Mouse (Mus musculus) megakaryocyte, embryonic 14.5 days (primary cell): ENCODE results near the gene Usp35.

ENCODE experiments used
- FLI1 ChIP-seq: IDR thresholded peaks from 2 replicates; pipeline ENCODE4 v1.6.1; 2012; ENCODE audit warnings: low read length, inconsistent platforms, mixed read lengths
- GATA1 ChIP-seq: IDR thresholded peaks from 3 replicates; pipeline ENCODE4 v1.6.1; 2012; ENCODE audit warnings: mixed read lengths, low read length, inconsistent platforms, borderline replicate concordance

DNA sequence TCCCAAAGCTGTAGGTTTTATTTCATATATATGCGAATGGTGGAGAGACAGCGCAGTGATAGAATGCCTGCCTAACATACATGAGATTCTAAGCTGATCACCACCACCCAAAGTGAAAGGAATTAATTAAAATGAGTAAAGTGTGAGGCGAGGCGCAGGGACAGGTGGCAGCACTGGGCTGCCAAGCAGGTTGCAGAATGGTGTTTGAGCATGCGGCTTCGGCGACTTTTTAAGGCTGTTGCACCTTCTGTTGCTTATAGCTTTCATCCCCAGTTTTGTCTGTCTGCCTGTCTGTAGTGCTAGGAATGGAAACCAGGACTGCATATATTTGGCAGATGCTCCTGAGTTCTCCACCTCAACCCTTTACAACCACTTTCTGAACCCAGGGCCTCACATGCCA is 7.8 kb upstream of the Usp35 start:
- no peak for TF ChIP-seq GATA1
- TF ChIP-seq FLI1, result no peak
